In the genomic region with DNA sequence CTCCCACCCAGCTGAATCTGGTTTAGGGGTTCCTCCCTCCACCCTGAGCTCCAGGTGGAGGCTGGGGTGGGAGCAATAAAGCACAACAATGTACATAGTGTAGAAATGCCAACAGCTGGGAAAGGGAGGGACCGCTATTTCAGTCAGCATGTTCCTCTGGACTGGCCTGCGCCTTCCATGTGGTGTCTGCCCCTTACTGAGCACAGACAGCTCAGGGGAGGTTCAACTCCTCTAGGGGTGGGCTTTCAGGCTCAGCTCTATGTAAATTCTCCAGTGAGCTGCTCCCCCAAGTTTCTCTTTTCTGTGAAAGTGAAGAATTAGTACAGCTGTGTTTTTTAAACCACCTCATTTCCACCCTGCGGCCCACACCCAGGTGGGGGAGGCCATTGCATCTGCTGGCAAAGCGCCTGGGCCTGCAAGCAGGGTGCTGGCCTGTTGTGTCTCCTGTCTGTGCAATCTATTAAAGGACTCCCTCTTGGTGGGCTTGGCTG, we compare ENCODE assay signal across 8 mouse cellular contexts. TPM values are rescaled to one million over a fixed set of nuclear protein-coding genes. Genes with fewer than 3 reads are reported as not detected.
DNase-seq lines count a peak whose midpoint lies in the region; ATAC-seq and TF ChIP-seq lines count a peak whose summit lies in the region.

No protein-coding gene starts in this region.

- H3K9ac ChIP-seq in lung, embryonic 16.5 days (ENCODE audit: low read length): no peak overlapping the region; the same call in 1 of the 2 replicates
- H3K9ac ChIP-seq in heart, embryonic 11.5 days (ENCODE audit: low read depth, low read length): peak overlapping the region; percentile 23; the same call in 1 of the 2 replicates
- peak overlapping the region; percentile 44 for H3K9ac ChIP-seq in kidney, embryonic 14.5 days (ENCODE audit: low read depth, low read length)

- H3K4me2 ChIP-seq in lung, embryonic 16.5 days (ENCODE audit: low read depth, low read length): no peak overlapping the region
- no peak overlapping the region for H3K4me2 ChIP-seq in heart, embryonic 11.5 days
- no peak overlapping the region for H3K4me2 ChIP-seq in kidney, embryonic 14.5 days (replicated peaks; ENCODE audit: low read depth, low read length)

- no peaks in the 10 kb centered on the region for H3K9me3 ChIP-seq in lung, embryonic 16.5 days (ENCODE audit: control insufficient read depth, low read length)
- H3K9me3 ChIP-seq in heart, embryonic 11.5 days (replicated peaks; ENCODE audit: control insufficient read depth, low read length): no peaks in the 10 kb centered on the region
- no peaks in the 10 kb centered on the region for H3K9me3 ChIP-seq in kidney, embryonic 14.5 days (ENCODE audit: control insufficient read depth, low read length)

- TF ChIP-seq POLR2A in cortical plate, adult 2 months (IDR thresholded peaks at IDR 0.05; ENCODE audit: extremely low read depth, insufficient read depth, low read length): no peak
- no peak for TF ChIP-seq POLR2A in olfactory bulb, adult 2 months (IDR thresholded peaks at IDR 0.05; ENCODE audit: insufficient read depth, low read depth, low read length)

- no peak for TF ChIP-seq CTCF in cortical plate, adult 2 months (IDR thresholded peaks at IDR 0.05; ENCODE audit: extremely low read depth, insufficient read depth, low read length)
- no peak for TF ChIP-seq CTCF in olfactory bulb, adult 2 months (IDR thresholded peaks at IDR 0.05; ENCODE audit: insufficient read depth, low read depth, low read length)

- H3K27me3 ChIP-seq in lung, embryonic 16.5 days (ENCODE audit: control insufficient read depth, insufficient read depth, low read depth, low read length): no peaks in the 10 kb centered on the region
- no peaks in the 10 kb centered on the region for H3K27me3 ChIP-seq in heart, embryonic 11.5 days (ENCODE audit: control insufficient read depth, insufficient read depth, low read length)
- H3K27me3 ChIP-seq in kidney, embryonic 14.5 days (ENCODE audit: control insufficient read depth, insufficient read depth, low read length): no peaks in the 10 kb centered on the region

- peaks cover 30% of the 10 kb centered on the region for H3K4me1 ChIP-seq in lung, embryonic 16.5 days (replicated peaks; ENCODE audit: control insufficient read depth, insufficient read depth, low read length)
- H3K4me1 ChIP-seq in cortical plate, adult 2 months (ENCODE audit: control insufficient read depth, insufficient read depth, low read length): peaks cover 13% of the 10 kb centered on the region
- peaks cover 21% of the 10 kb centered on the region for H3K4me1 ChIP-seq in heart, embryonic 11.5 days (ENCODE audit: control insufficient read depth, insufficient read depth, low read length)
- peaks cover 21% of the 10 kb centered on the region for H3K4me1 ChIP-seq in kidney, embryonic 14.5 days (ENCODE audit: control insufficient read depth, insufficient read depth, low read length)
- peaks cover 54% of the 10 kb centered on the region for H3K4me1 ChIP-seq in olfactory bulb, adult 2 months (ENCODE audit: control insufficient read depth, insufficient read depth, low read length)

- DNase-seq in lung, postnatal 25 days (ENCODE audit: low spot score): no peak
- DNase-seq in c-Kit-positive CD71-positive TER-119-positive erythroid progenitor cells, embryonic 14.5 days (ENCODE audit: low spot score): no peak

- H3K36me3 ChIP-seq in lung, embryonic 16.5 days (ENCODE audit: control insufficient read depth, insufficient read depth, low read length): peaks cover 28% of the 10 kb centered on the region
- H3K36me3 ChIP-seq in heart, embryonic 11.5 days (ENCODE audit: control insufficient read depth, insufficient read depth, low read length): peaks cover 46% of the 10 kb centered on the region
- H3K36me3 ChIP-seq in kidney, embryonic 14.5 days (ENCODE audit: control insufficient read depth, insufficient read depth, low read length): peaks cover 52% of the 10 kb centered on the region

- H3K4me3 ChIP-seq in lung, embryonic 16.5 days (ENCODE audit: low read length): no peak overlapping the region
- no peak overlapping the region for H3K4me3 ChIP-seq in cortical plate, adult 2 months (ENCODE audit: insufficient read depth, low read length)
- H3K4me3 ChIP-seq in heart, embryonic 11.5 days (ENCODE audit: low read depth, low read length): no peak overlapping the region
- no peak overlapping the region for H3K4me3 ChIP-seq in kidney, embryonic 14.5 days (ENCODE audit: low read length)
- no peak overlapping the region for H3K4me3 ChIP-seq in olfactory bulb, adult 2 months (ENCODE audit: insufficient read depth, low read depth, low read length)

- peak; percentile 19; the same call in 1 of the 2 replicates for ATAC-seq in lung, embryonic 16.5 days (ENCODE audit: low read depth)
- no peak for ATAC-seq in heart, embryonic 11.5 days (replicated peaks; ENCODE audit: insufficient number of reproducible peaks, low FRiP score, low TSS enrichment)
- peak; percentile 52 for ATAC-seq in kidney, embryonic 14.5 days (ENCODE audit: low FRiP score, low TSS enrichment)
- no peak for ATAC-seq in monocyte, adult 5-6 weeks (replicated peaks; ENCODE audit: insufficient number of reproducible peaks, low FRiP score, low TSS enrichment, poor library complexity, severe bottlenecking)

- WGBS in lung, embryonic 16.5 days: 63% methylated on average over 4 of the region's 4 CpGs
- 72% methylated on average over 4 of the region's 4 CpGs for WGBS in heart, embryonic 11.5 days (ENCODE audit: insufficient replicate concordance)
- 54% methylated on average over 4 of the region's 4 CpGs for WGBS in kidney, embryonic 14.5 days
- 37% methylated on average over 4 of the region's 4 CpGs for WGBS in olfactory bulb, adult 2 months

- peak overlapping the region; percentile 75 for H3K27ac ChIP-seq in lung, embryonic 16.5 days (ENCODE audit: low read length)
- H3K27ac ChIP-seq in cortical plate, adult 2 months (ENCODE audit: insufficient read depth, low read length): peak overlapping the region; percentile 77
- peak overlapping the region; percentile 84 for H3K27ac ChIP-seq in heart, embryonic 11.5 days (ENCODE audit: low read depth, low read length)
- H3K27ac ChIP-seq in kidney, embryonic 14.5 days (ENCODE audit: low read depth, low read length): peak overlapping the region; percentile 86
- H3K27ac ChIP-seq in olfactory bulb, adult 2 months (ENCODE audit: insufficient read depth, low read depth, low read length): peak overlapping the region; percentile 82

RNA-seq across cellular contexts. Expression of gene Ppia, which starts 9.6 kb away (rescaled TPM):
- polyA plus RNA-seq in lung, embryonic 16.5 days (2015; fragmentation: Nextera tagmentation; extraction: Ambion mirVana): 5,388 and 5,620 TPM in 2 replicates
- 2,439 and 2,636 TPM in 2 replicates for polyA plus RNA-seq in cortical plate, adult 2 months (2012; rRNA removed)
- 4,475 and 4,598 TPM in 2 replicates for polyA plus RNA-seq in heart, embryonic 11.5 days (2014; fragmentation: Nextera tagmentation; extraction: Ambion mirVana)
- 6,047 and 7,558 TPM in 2 replicates for polyA plus RNA-seq in kidney, embryonic 14.5 days (2014; fragmentation: Nextera tagmentation; extraction: Ambion mirVana)
- polyA plus RNA-seq in olfactory bulb, adult 2 months (2012; ENCODE audit: insufficient read depth, insufficient read length, low replicate concordance, missing spikeins): 1,597 TPM in 1 of 2 replicates, not detected in the other
- total RNA-seq in monocyte, adult 5-6 weeks (2017): 917 to 1,280 TPM (median 1,115 TPM) in 3 replicates

RNA-seq across cellular contexts. Expression of gene Zmiz2, which starts 16.8 kb away (rescaled TPM):
- polyA plus RNA-seq in lung, embryonic 16.5 days (2015; fragmentation: Nextera tagmentation; extraction: Ambion mirVana): 9.3 and 10.9 TPM in 2 replicates
- polyA plus RNA-seq in cortical plate, adult 2 months (2012; rRNA removed): 105 and 108 TPM in 2 replicates
- polyA plus RNA-seq in heart, embryonic 11.5 days (2014; fragmentation: Nextera tagmentation; extraction: Ambion mirVana): 6.8 and 7.9 TPM in 2 replicates
- polyA plus RNA-seq in kidney, embryonic 14.5 days (2014; fragmentation: Nextera tagmentation; extraction: Ambion mirVana): 11.0 and 14.6 TPM in 2 replicates
- polyA plus RNA-seq in olfactory bulb, adult 2 months (2012; ENCODE audit: insufficient read depth, insufficient read length, low replicate concordance, missing spikeins): not detected in 2 replicates
- total RNA-seq in monocyte, adult 5-6 weeks (2017): 11.9 to 27.0 TPM (median 16.3 TPM) in 3 replicates

RNA-seq across cellular contexts. Expression of gene H2afv, which starts 38.6 kb away (rescaled TPM):
- polyA plus RNA-seq in lung, embryonic 16.5 days (2015; fragmentation: Nextera tagmentation; extraction: Ambion mirVana): 581 and 621 TPM in 2 replicates
- polyA plus RNA-seq in cortical plate, adult 2 months (2012; rRNA removed): 81.7 and 83.3 TPM in 2 replicates
- 353 and 356 TPM in 2 replicates for polyA plus RNA-seq in heart, embryonic 11.5 days (2014; fragmentation: Nextera tagmentation; extraction: Ambion mirVana)
- polyA plus RNA-seq in kidney, embryonic 14.5 days (2014; fragmentation: Nextera tagmentation; extraction: Ambion mirVana): 654 and 761 TPM in 2 replicates
- polyA plus RNA-seq in olfactory bulb, adult 2 months (2012; ENCODE audit: insufficient read depth, insufficient read length, low replicate concordance, missing spikeins): not detected in 2 replicates
- 31.2 to 51.6 TPM (median 37.9 TPM) in 3 replicates for total RNA-seq in monocyte, adult 5-6 weeks (2017)

Comparison
In these comparisons a context has a peak if more than half of its experiments do, and no peak if none do; other contexts are left out.
1. ATAC-seq: peak in lung, embryonic 16.5 days (single experiment) and kidney, embryonic 14.5 days (single experiment); none in heart, embryonic 11.5 days (single experiment) and monocyte, adult 5-6 weeks (single experiment).
2. Peak in every context shown above with its lines, with median percentiles within 50 percentile points of each other: H3K27ac ChIP-seq.